Mouse (Mus musculus): ENCODE measurements around the gene Slc39a3. TPM values are rescaled to one million over a fixed set of nuclear protein-coding genes. Genes with fewer than 3 reads are reported as not detected.
"Not testable (repeated sequence)": the region's sequence is repeated elsewhere in the genome, so short reads cannot be mapped to it uniquely, and the experiment has no call there.

Slc39a3 gene
- total RNA-seq, 2 experiments from 2014 or later, result 13.6 to 14.8 TPM

GRCm38 (mm10) chr10:81052577-81052976 is 15.4 kb upstream of the Slc39a3 start:
- DNase-seq, result no peak
- intact Hi-C loops (cut with DNase I), result no loop called here

GRCm38 (mm10) chr10:81051133-81051532 is 13.9 kb upstream of the Slc39a3 start:
- DNase-seq, result no peak
- intact Hi-C loops (cut with DNase I), result no loop called here

- intact Hi-C loops (cut with DNase I), result no loop called here
- no peak for DNase-seq
These were observed 13.4 kb upstream of the Slc39a3 start for GRCm38 (mm10) chr10:81050645-81051044.

- intact Hi-C loops (cut with DNase I); DNase-seq: not testable (repeated sequence)
These were observed 8.0 kb upstream of the Slc39a3 start for GRCm38 (mm10) chr10:81045246-81045645.

- peak; percentile 72 to 81 for DNase-seq
- intact Hi-C loops (cut with DNase I), result loop anchor here (1.0 to 2.0 kb wide), 2 partner anchors 25 to 41 kb away; no protein-coding TSS in a partner anchor
These were observed 4.4 kb upstream of the Slc39a3 start for GRCm38 (mm10) chr10:81041458-81042175.

GRCm38 (mm10) chr10:81036251-81036650 is 975 bp downstream of the Slc39a3 start:
- intact Hi-C loops (cut with DNase I), result no loop called here
- DNase-seq, result no peak

GRCm38 (mm10) chr10:81033586-81033985 is 3.6 kb downstream of the Slc39a3 start:
- intact Hi-C loops (cut with DNase I), result no loop called here
- no peak for DNase-seq

- intact Hi-C loops (cut with DNase I), result no loop called here
- no peak for DNase-seq
These were observed 8.2 kb downstream of the Slc39a3 start for GRCm38 (mm10) chr10:81029031-81029430.

- no peak for DNase-seq
- intact Hi-C loops (cut with DNase I), result no loop called here
These were observed 9.0 kb downstream of the Slc39a3 start for GRCm38 (mm10) chr10:81028219-81028618.

GRCm38 (mm10) chr10:81027331-81027730 is 9.9 kb downstream of the Slc39a3 start:
- intact Hi-C loops (cut with DNase I), result no loop called here
- DNase-seq, result peak; percentile 18 to 33

GRCm38 (mm10) chr10:81026857-81027256 is 10.4 kb downstream of the Slc39a3 start:
- intact Hi-C loops (cut with DNase I), result no loop called here
- DNase-seq, result no peak

- intact Hi-C loops (cut with DNase I), result no loop called here
- DNase-seq, result no peak
These were observed 11.5 kb downstream of the Slc39a3 start, which contains the start of gene Diras1 for GRCm38 (mm10) chr10:81025639-81026275. Gene Diras1, minus strand, starts transcription at chr10:81025662.

- intact Hi-C loops (cut with DNase I), result no loop called here
These were observed 12.1 kb downstream of the Slc39a3 start for GRCm38 (mm10) chr10:81025047-81025621.

GRCm38 (mm10) chr10:81024346-81024937 is 12.8 kb downstream of the Slc39a3 start:
- intact Hi-C loops (cut with DNase I), result no loop called here
- no peak for DNase-seq

More at GRCm38 (mm10) chr10:81025047-81025621, 12.1 kb downstream of the Slc39a3 start:
- peak in 1 of 2 experiments; percentile 28 for DNase-seq

GRCm38 (mm10) chr10:81022744-81023143 is 14.5 kb downstream of the Slc39a3 start:
- no peak for DNase-seq
- intact Hi-C loops (cut with DNase I), result no loop called here

- intact Hi-C loops (cut with DNase I), result no loop called here
- no peak for DNase-seq
These were observed 15.6 kb downstream of the Slc39a3 start for GRCm38 (mm10) chr10:81021547-81022110.

GRCm38 (mm10) chr10:81020207-81020606 is 17.0 kb downstream of the Slc39a3 start:
- DNase-seq, result no peak
- intact Hi-C loops (cut with DNase I), result no loop called here

GRCm38 (mm10) chr10:81019687-81020086 is 17.5 kb downstream of the Slc39a3 start:
- intact Hi-C loops (cut with DNase I), result loop anchor here (5.0 kb wide), 1 partner anchor 153 kb away; no protein-coding TSS in a partner anchor
- DNase-seq, result no peak

- DNase-seq, result peak; percentile 18 to 40
- intact Hi-C loops (cut with DNase I), result loop anchor here (5.0 kb wide), 1 partner anchor 154 kb away; no protein-coding TSS in a partner anchor
These were observed 18.9 kb downstream of the Slc39a3 start for GRCm38 (mm10) chr10:81018326-81018725.

GRCm38 (mm10) chr10:81016645-81017044 is 20.6 kb downstream of the Slc39a3 start:
- intact Hi-C loops (cut with DNase I), result loop anchor here (1.0 to 5.0 kb wide), 3 partner anchors 25 to 156 kb away; no protein-coding TSS in a partner anchor

More at GRCm38 (mm10) chr10:81016645-81017044, 20.6 kb downstream of the Slc39a3 start:
- DNase-seq, result peak; percentile 76 to 79
